Mouse (Mus musculus) embryonic facial prominence, embryonic 15.5 days (tissue): ENCODE data around the gene Gm20696. TPM values are rescaled to one million over a fixed set of nuclear protein-coding genes. Genes with fewer than 3 reads are reported as not detected.

Experiments
- ATAC-seq: fragments of 200-750 bp; cut with Nextera tagmentation; 2 replicates; pipeline ENCODE4 v1.8.0; 2017; ENCODE audit warnings: low read depth, moderate TSS enrichment; ENCODE audit not compliant: insufficient number of reproducible peaks, low FRiP score, low TSS enrichment
- H3K27ac ChIP-seq: fragments of 300-500 bp; sonication (generic); replicated peaks from 2 replicates; pipeline ENCODE4 v1.5.1; 2015; ENCODE audit warnings: mild to moderate bottlenecking, inconsistent platforms
- H3K27me3 ChIP-seq: fragments of 300-500 bp; sonication (generic); 2 replicates; pipeline ENCODE4 v1.6.1; 2015; ENCODE audit warnings: inconsistent platforms
- H3K36me3 ChIP-seq: fragments of 300-500 bp; sonication (generic); 2 replicates; pipeline ENCODE4 v1.6.1; 2015; ENCODE audit warnings: mild to moderate bottlenecking, inconsistent platforms
- H3K4me1 ChIP-seq: fragments of 300-500 bp; sonication (generic); 2 replicates; pipeline ENCODE4 v1.6.1; 2015; ENCODE audit warnings: inconsistent platforms
- H3K4me2 ChIP-seq: fragments of 300-500 bp; sonication (generic); replicated peaks from 2 replicates; pipeline ENCODE4 v1.6.1; 2015; ENCODE audit warnings: mild to moderate bottlenecking, inconsistent platforms
- H3K4me3 ChIP-seq: fragments of 300-500 bp; sonication (generic); replicated peaks from 2 replicates; pipeline ENCODE4 v1.5.1; 2015; ENCODE audit warnings: mild to moderate bottlenecking, inconsistent platforms
- H3K9ac ChIP-seq: fragments of 300-500 bp; sonication (generic); 2 replicates; pipeline ENCODE4 v1.6.1; 2015; ENCODE audit warnings: inconsistent platforms
- H3K9me3 ChIP-seq: fragments of 300-500 bp; sonication (generic); replicated peaks from 2 replicates; pipeline ENCODE4 v1.6.1; 2016; ENCODE audit warnings: inconsistent platforms
- WGBS: fragments of 180-500 bp; shearing (Covaris S2); methylation state at CpG from one replicate; pipeline ENCODE4 v1.1.7; 2015; 5-methylcytosine and 5-hydroxymethylcytosine counted together
- polyA plus RNA-seq: library from polyadenylated mRNA; unstranded; fragments of >200 nt; fragmentation: Nextera tagmentation; extraction: Ambion mirVana; gene quantifications from 2 replicates; pipeline ENCODE4 v1.2.1, GENCODE M21; 2015

The Gm20696 gene
- polyA plus RNA-seq, 1 experiment from 2014 or later, result 1.7 TPM

GRCm38 (mm10) chr6:99636801-99637200 is 29.8 kb downstream of the Gm20696 start:
- no peak for ATAC-seq
- 74% methylated on average over 8 of the region's 8 CpGs for WGBS

GRCm38 (mm10) chr6:99636121-99636520 is 30.5 kb downstream of the Gm20696 start:
- no peak overlapping the region for H3K4me2 ChIP-seq
- ATAC-seq, result no peak
- no peaks in the 10 kb centered on the region for H3K27me3 ChIP-seq
- no peaks in the 10 kb centered on the region for H3K9me3 ChIP-seq
- H3K9ac ChIP-seq, result no peak overlapping the region
- no peak overlapping the region for H3K4me3 ChIP-seq
- no peak overlapping the region for H3K27ac ChIP-seq
- H3K4me1 ChIP-seq, result no peaks in the 10 kb centered on the region
- peaks cover 11% of the 10 kb centered on the region for H3K36me3 ChIP-seq
- WGBS, result 64% methylated on average over 9 of the region's 9 CpGs

More at GRCm38 (mm10) chr6:99636801-99637200, 29.8 kb downstream of the Gm20696 start:
- Histone ChIP-seq H3K27ac (no peak overlapping the region), H3K9me3 (no peaks in the 10 kb centered on the region), H3K4me3 (no peak overlapping the region), H3K27me3 (no peaks in the 10 kb centered on the region), H3K36me3 (peaks cover 11% of the 10 kb centered on the region), H3K4me1 (no peaks in the 10 kb centered on the region), H3K4me2 (no peak overlapping the region), H3K9ac (no peak overlapping the region)

- 82% methylated on average over 32 of the region's 32 CpGs for WGBS
- H3K4me3 ChIP-seq, result no peak overlapping the region
- H3K27me3 ChIP-seq, result no peaks in the 10 kb centered on the region
- no peak for ATAC-seq
- 0 out of 2 replicates have a peak, but pooled peaks cover 5% of the 10 kb centered on the region for H3K4me1 ChIP-seq
- no peak overlapping the region for H3K27ac ChIP-seq
- H3K4me2 ChIP-seq, result no peak overlapping the region
- no peaks in the 10 kb centered on the region for H3K9me3 ChIP-seq
- H3K9ac ChIP-seq, result no peak overlapping the region
- H3K36me3 ChIP-seq, result peaks cover 17% of the 10 kb centered on the region; the same call in 1 of the 2 replicates
These were observed 34.2 kb downstream of the Gm20696 start for GRCm38 (mm10) chr6:99632121-99632980.

- H3K27ac ChIP-seq, result no peak overlapping the region
These were observed 35.0 kb downstream of the Gm20696 start for GRCm38 (mm10) chr6:99631637-99632036.

GRCm38 (mm10) chr6:99629726-99630458 is 36.7 kb downstream of the Gm20696 start:
- ATAC-seq, result no peak
- H3K27me3 ChIP-seq, result no peaks in the 10 kb centered on the region
- H3K9me3 ChIP-seq, result no peaks in the 10 kb centered on the region
- no peak overlapping the region for H3K4me3 ChIP-seq
- no peak overlapping the region for H3K4me2 ChIP-seq
- H3K9ac ChIP-seq, result no peak overlapping the region
- H3K36me3 ChIP-seq, result peaks cover 17% of the 10 kb centered on the region; the same call in 1 of the 2 replicates
- 73% methylated on average over 8 of the region's 8 CpGs for WGBS
- no peak overlapping the region for H3K27ac ChIP-seq
- H3K4me1 ChIP-seq, result peaks cover 20% of the 10 kb centered on the region; the same call in 1 of the 2 replicates

More at GRCm38 (mm10) chr6:99631637-99632036, 35.0 kb downstream of the Gm20696 start:
- Histone ChIP-seq H3K36me3 (peaks cover 17% of the 10 kb centered on the region; the same call in 1 of the 2 replicates), H3K4me2 (no peak overlapping the region), H3K4me3 (no peak overlapping the region), H3K27me3 (no peaks in the 10 kb centered on the region), H3K9ac (no peak overlapping the region), H3K4me1 (0 out of 2 replicates have a peak, but pooled peaks cover 12% of the 10 kb centered on the region), H3K9me3 (no peaks in the 10 kb centered on the region)
- ATAC-seq, result no peak
- WGBS, result 75% methylated on average over 5 of the region's 5 CpGs

GRCm38 (mm10) chr6:99626347-99626746 is 40.2 kb downstream of the Gm20696 start:
- H3K9me3 ChIP-seq, result no peaks in the 10 kb centered on the region
- ATAC-seq, result no peak
- H3K9ac ChIP-seq, result no peak overlapping the region
- whole genome bisulfite sequencing, result 78% methylated on average over 2 of the region's 2 CpGs
- no peaks in the 10 kb centered on the region for H3K27me3 ChIP-seq
- H3K36me3 ChIP-seq, result peaks cover 10% of the 10 kb centered on the region; the same call in 1 of the 2 replicates
- H3K4me3 ChIP-seq, result no peak overlapping the region
- no peak overlapping the region for H3K4me2 ChIP-seq
- peaks cover 27% of the 10 kb centered on the region; the same call in 1 of the 2 replicates for H3K4me1 ChIP-seq
- H3K27ac ChIP-seq, result no peak overlapping the region

- no peak for ATAC-seq
- 27% methylated on average over 7 of the region's 7 CpGs for WGBS
- no peak overlapping the region for H3K4me2 ChIP-seq
- H3K27me3 ChIP-seq, result no peaks in the 10 kb centered on the region
- peaks cover 27% of the 10 kb centered on the region; the same call in 1 of the 2 replicates for H3K4me1 ChIP-seq
- no peaks in the 10 kb centered on the region for H3K9me3 ChIP-seq
- H3K9ac ChIP-seq, result no peak overlapping the region
- no peak overlapping the region for H3K4me3 ChIP-seq
- H3K36me3 ChIP-seq, result peaks cover 8% of the 10 kb centered on the region; the same call in 1 of the 2 replicates
- H3K27ac ChIP-seq, result no peak overlapping the region
These were observed 40.8 kb downstream of the Gm20696 start for GRCm38 (mm10) chr6:99625803-99626202.

GRCm38 (mm10) chr6:99625306-99625705 is 41.3 kb downstream of the Gm20696 start:
- Histone ChIP-seq H3K4me1 (peaks cover 27% of the 10 kb centered on the region; the same call in 1 of the 2 replicates), H3K9ac (no peak overlapping the region), H3K27ac (no peak overlapping the region), H3K9me3 (no peaks in the 10 kb centered on the region), H3K27me3 (no peaks in the 10 kb centered on the region), H3K4me3 (no peak overlapping the region), H3K36me3 (0 out of 2 replicates have a peak, but pooled peaks cover 7% of the 10 kb centered on the region), H3K4me2 (no peak overlapping the region)
- no peak for ATAC-seq
- 57% methylated on average over 7 of the region's 7 CpGs for WGBS

- Histone ChIP-seq H3K9ac (no peak overlapping the region), H3K4me2 (no peak overlapping the region), H3K4me3 (no peak overlapping the region), H3K27me3 (no peaks in the 10 kb centered on the region), H3K9me3 (no peaks in the 10 kb centered on the region), H3K27ac (no peak overlapping the region), H3K4me1 (peaks cover 32% of the 10 kb centered on the region), H3K36me3 (0 out of 2 replicates have a peak, but pooled peaks cover 7% of the 10 kb centered on the region)
- 80% methylated on average over 3 of the region's 3 CpGs for WGBS
- ATAC-seq, result no peak
These were observed 42.1 kb downstream of the Gm20696 start for GRCm38 (mm10) chr6:99624542-99624941.

GRCm38 (mm10) chr6:99623641-99624040 is 43.0 kb downstream of the Gm20696 start:
- Histone ChIP-seq H3K9ac (no peak overlapping the region), H3K9me3 (no peaks in the 10 kb centered on the region), H3K27ac (no peak overlapping the region), H3K4me3 (no peak overlapping the region), H3K4me2 (no peak overlapping the region), H3K4me1 (peaks cover 37% of the 10 kb centered on the region), H3K27me3 (no peaks in the 10 kb centered on the region), H3K36me3 (0 out of 2 replicates have a peak, but pooled peaks cover 3% of the 10 kb centered on the region)
- 22% methylated on average over 6 of the region's 6 CpGs for WGBS
- ATAC-seq, result no peak

GRCm38 (mm10) chr6:99621167-99621566 is 45.4 kb downstream of the Gm20696 start:
- Histone ChIP-seq H3K4me2 (no peak overlapping the region), H3K27ac (no peak overlapping the region), H3K9ac (no peak overlapping the region), H3K4me1 (peaks cover 25% of the 10 kb centered on the region), H3K4me3 (no peak overlapping the region), H3K27me3 (no peaks in the 10 kb centered on the region), H3K9me3 (no peaks in the 10 kb centered on the region), H3K36me3 (no peaks in the 10 kb centered on the region)
- WGBS, result 42% methylated on average over 4 of the region's 4 CpGs
- ATAC-seq, result no peak
